Mouse (Mus musculus): ENCODE results near the gene Olfr1342. TPM values are rescaled to one million over a fixed set of nuclear protein-coding genes. Genes with fewer than 3 reads are reported as not detected.

Olfr1342 gene
- polyA plus RNA-seq (2014; fragmentation: Nextera tagmentation; extraction: Ambion mirVana): 0.08 and 0.09 TPM in 2 replicates

- Histone ChIP-seq H3K4me2 (ENCODE audit: low read depth, low read length, severe bottlenecking) (no peak within 1 kb of the TSS), H3K27me3 (ENCODE audit: control insufficient read depth, insufficient read depth, low read length) (no peaks in the 10 kb centered on the region), H3K9ac (ENCODE audit: low read length) (no peak within 1 kb of the TSS), H3K36me3 (ENCODE audit: control insufficient read depth, insufficient read depth, low read length) (no peaks in the 10 kb centered on the region), H3K9me3 (ENCODE audit: control insufficient read depth, low read length) (no peaks in the 10 kb centered on the region), H3K27ac (ENCODE audit: low read depth, low read length) (no peak within 1 kb of the TSS), H3K4me1 (replicated peaks; ENCODE audit: control insufficient read depth, insufficient read depth, low read length) (no peaks in the 10 kb centered on the region), H3K4me3 (ENCODE audit: low read depth, low read length) (no peak within 1 kb of the TSS)
- DNase-seq (ENCODE audit: low spot score) (no peak), ATAC-seq (replicated peaks; ENCODE audit: low FRiP score) (no peak)
- WGBS: 58% methylated on average over 12 of the region's 12 CpGs
Measured at GRCm38 (mm10) chr4:118692412-118692973, at the start of gene Olfr1342. Olfr1342 (minus strand) TSS chr4:118692756.

- no peak for ATAC-seq (replicated peaks; ENCODE audit: low FRiP score)
- H3K4me2 ChIP-seq (ENCODE audit: low read depth, low read length, severe bottlenecking): 0 out of 2 replicates have a peak overlapping the region, but pooled peaks have one; percentile 24
- no peak overlapping the region for H3K27ac ChIP-seq (ENCODE audit: low read depth, low read length)
Measured at GRCm38 (mm10) chr4:118741881-118742280, 49.3 kb upstream of the Olfr1342 start.

GRCm38 (mm10) chr4:118740988-118741698, 48.6 kb upstream of the Olfr1342 start:
- no peak for DNase-seq (ENCODE audit: low spot score)
- Histone ChIP-seq H3K4me1 (replicated peaks; ENCODE audit: control insufficient read depth, insufficient read depth, low read length) (no peaks in the 10 kb centered on the region), H3K27me3 (ENCODE audit: control insufficient read depth, insufficient read depth, low read length) (peaks cover 4% of the 10 kb centered on the region; the same call in 1 of the 2 replicates), H3K27ac (ENCODE audit: low read depth, low read length) (no peak overlapping the region), H3K9me3 (ENCODE audit: control insufficient read depth, low read length) (no peaks in the 10 kb centered on the region), H3K9ac (ENCODE audit: low read length) (no peak overlapping the region), H3K4me3 (ENCODE audit: low read depth, low read length) (no peak overlapping the region), H3K4me2 (ENCODE audit: low read depth, low read length, severe bottlenecking) (no peak overlapping the region), H3K36me3 (ENCODE audit: control insufficient read depth, insufficient read depth, low read length) (no peaks in the 10 kb centered on the region)
- ATAC-seq (replicated peaks; ENCODE audit: low FRiP score): no peak
- 4% methylated on average over 11 of the region's 11 CpGs for WGBS

More at GRCm38 (mm10) chr4:118741881-118742280, 49.3 kb upstream of the Olfr1342 start:
- 3% methylated on average over 16 of the region's 16 CpGs for whole genome bisulfite sequencing
- Histone ChIP-seq H3K4me1 (replicated peaks; ENCODE audit: control insufficient read depth, insufficient read depth, low read length) (no peaks in the 10 kb centered on the region), H3K4me3 (ENCODE audit: low read depth, low read length) (no peak overlapping the region), H3K9ac (ENCODE audit: low read length) (no peak overlapping the region), H3K9me3 (ENCODE audit: control insufficient read depth, low read length) (no peaks in the 10 kb centered on the region), H3K36me3 (ENCODE audit: control insufficient read depth, insufficient read depth, low read length) (no peaks in the 10 kb centered on the region), H3K27me3 (ENCODE audit: control insufficient read depth, insufficient read depth, low read length) (peaks cover 4% of the 10 kb centered on the region; the same call in 1 of the 2 replicates)
- no peak for DNase-seq (ENCODE audit: low spot score)

- Histone ChIP-seq H3K27ac (ENCODE audit: low read depth, low read length) (no peak overlapping the region), H3K36me3 (ENCODE audit: control insufficient read depth, insufficient read depth, low read length) (no peaks in the 10 kb centered on the region), H3K9ac (ENCODE audit: low read length) (no peak overlapping the region), H3K9me3 (ENCODE audit: control insufficient read depth, low read length) (no peaks in the 10 kb centered on the region), H3K4me2 (ENCODE audit: low read depth, low read length, severe bottlenecking) (no peak overlapping the region), H3K4me1 (replicated peaks; ENCODE audit: control insufficient read depth, insufficient read depth, low read length) (no peaks in the 10 kb centered on the region), H3K4me3 (ENCODE audit: low read depth, low read length) (no peak overlapping the region), H3K27me3 (ENCODE audit: control insufficient read depth, insufficient read depth, low read length) (peaks cover 4% of the 10 kb centered on the region; the same call in 1 of the 2 replicates)
- WGBS: 60% methylated on average over 3 of the region's 3 CpGs
- no peak for DNase-seq (ENCODE audit: low spot score)
- no peak for ATAC-seq (replicated peaks; ENCODE audit: low FRiP score)
Measured at GRCm38 (mm10) chr4:118739574-118739973, 47.0 kb upstream of the Olfr1342 start.

GRCm38 (mm10) chr4:118731875-118732274, 39.3 kb upstream of the Olfr1342 start, which contains the start of gene Olfr1339:
Olfr1339 (plus strand) TSS chr4:118732175.
- Histone ChIP-seq H3K9me3 (ENCODE audit: control insufficient read depth, low read length) (no peaks in the 10 kb centered on the region), H3K27ac (ENCODE audit: low read depth, low read length) (no peak within 1 kb of the TSS), H3K4me1 (replicated peaks; ENCODE audit: control insufficient read depth, insufficient read depth, low read length) (no peaks in the 10 kb centered on the region), H3K27me3 (ENCODE audit: control insufficient read depth, insufficient read depth, low read length) (no peaks in the 10 kb centered on the region), H3K36me3 (ENCODE audit: control insufficient read depth, insufficient read depth, low read length) (no peaks in the 10 kb centered on the region), H3K4me2 (ENCODE audit: low read depth, low read length, severe bottlenecking) (no peak within 1 kb of the TSS), H3K4me3 (ENCODE audit: low read depth, low read length) (no peak within 1 kb of the TSS), H3K9ac (ENCODE audit: low read length) (no peak within 1 kb of the TSS)
- WGBS: 91% methylated on average over 1 of the region's 1 CpGs
- ATAC-seq (replicated peaks; ENCODE audit: low FRiP score) (no peak), DNase-seq (ENCODE audit: low spot score) (no peak)

DNA sequence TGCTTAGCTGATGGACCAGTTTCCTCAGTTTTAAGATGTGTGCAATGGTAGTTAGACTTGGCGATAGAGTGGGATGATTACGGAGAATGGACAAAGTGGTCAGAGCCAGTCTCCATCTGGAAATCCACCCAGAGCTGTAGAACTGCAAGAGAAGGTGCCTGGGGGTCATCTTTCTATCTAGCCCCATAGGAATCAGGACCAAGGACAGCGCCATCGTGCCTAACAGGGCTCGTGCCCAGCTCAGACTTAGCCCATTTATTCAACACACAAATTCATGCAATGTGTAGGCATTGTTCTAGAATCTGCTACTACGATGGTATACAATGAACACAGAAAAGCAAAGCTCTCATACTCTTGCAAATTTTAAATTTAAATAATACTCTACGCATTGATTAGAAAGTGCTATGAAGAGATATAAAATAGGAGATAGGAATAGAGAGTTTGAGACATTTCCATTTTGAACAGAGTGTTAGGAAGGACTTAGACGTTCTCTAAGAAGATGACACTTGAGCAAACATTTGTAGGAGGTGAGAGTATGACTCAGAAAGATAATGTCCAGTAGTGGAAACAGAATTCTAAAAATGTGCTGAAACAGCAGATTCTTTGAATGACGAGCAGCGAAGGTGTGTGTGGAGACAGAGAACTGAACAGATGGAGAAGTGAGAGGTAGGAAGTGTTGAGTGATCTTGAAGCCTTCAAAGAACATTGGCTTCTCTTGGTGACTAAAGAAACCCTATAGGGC, 29.4 kb upstream of the Olfr1342 start:
- peak; percentile 61 for DNase-seq (ENCODE audit: low spot score)
- no peak overlapping the region for H3K4me3 ChIP-seq (ENCODE audit: low read depth, low read length)
- H3K36me3 ChIP-seq (ENCODE audit: control insufficient read depth, insufficient read depth, low read length): no peaks in the 10 kb centered on the region
- H3K9me3 ChIP-seq (ENCODE audit: control insufficient read depth, low read length): no peaks in the 10 kb centered on the region
- no peaks in the 10 kb centered on the region for H3K27me3 ChIP-seq (ENCODE audit: control insufficient read depth, insufficient read depth, low read length)
- H3K4me2 ChIP-seq (ENCODE audit: low read depth, low read length, severe bottlenecking): no peak overlapping the region
- no peaks in the 10 kb centered on the region for H3K4me1 ChIP-seq (replicated peaks; ENCODE audit: control insufficient read depth, insufficient read depth, low read length)
- ATAC-seq (replicated peaks; ENCODE audit: low FRiP score): no peak
- no peak overlapping the region for H3K27ac ChIP-seq (ENCODE audit: low read depth, low read length)
- H3K9ac ChIP-seq (ENCODE audit: low read length): no peak overlapping the region
- 55% methylated on average over 10 of the region's 10 CpGs for WGBS

DNA sequence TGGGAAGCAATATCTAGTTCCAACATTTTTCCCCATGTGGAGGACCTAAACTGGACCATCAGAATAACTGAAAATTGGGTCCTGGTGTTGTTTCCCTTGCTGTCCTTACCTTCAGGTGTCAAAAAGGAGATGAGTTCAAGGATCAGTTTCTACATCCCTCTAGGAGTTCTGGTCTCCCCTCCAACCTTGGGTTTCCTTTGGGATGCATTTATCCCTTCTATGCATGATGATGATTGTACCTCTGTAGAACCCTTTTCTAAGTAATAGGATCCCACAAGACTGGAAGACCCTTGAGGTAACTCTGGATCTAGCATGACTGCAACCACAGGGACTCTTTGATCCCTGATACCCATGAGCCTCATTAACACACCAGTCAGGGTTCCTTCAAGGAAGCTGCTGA, 27.3 kb upstream of the Olfr1342 start, which contains the start of gene Olfr1340:
Olfr1340 (plus strand) TSS at position 301 of the 400 bp plus-strand sequence.
- Histone ChIP-seq H3K9me3 (ENCODE audit: control insufficient read depth, low read length) (no peaks in the 10 kb centered on the region), H3K27me3 (ENCODE audit: control insufficient read depth, insufficient read depth, low read length) (no peaks in the 10 kb centered on the region), H3K9ac (ENCODE audit: low read length) (no peak within 1 kb of the TSS), H3K27ac (ENCODE audit: low read depth, low read length) (no peak within 1 kb of the TSS), H3K4me3 (ENCODE audit: low read depth, low read length) (no peak within 1 kb of the TSS), H3K4me1 (replicated peaks; ENCODE audit: control insufficient read depth, insufficient read depth, low read length) (no peaks in the 10 kb centered on the region), H3K36me3 (ENCODE audit: control insufficient read depth, insufficient read depth, low read length) (no peaks in the 10 kb centered on the region), H3K4me2 (ENCODE audit: low read depth, low read length, severe bottlenecking) (no peak within 1 kb of the TSS)
- ATAC-seq (replicated peaks; ENCODE audit: low FRiP score) (no peak), DNase-seq (ENCODE audit: low spot score) (no peak)

DNA sequence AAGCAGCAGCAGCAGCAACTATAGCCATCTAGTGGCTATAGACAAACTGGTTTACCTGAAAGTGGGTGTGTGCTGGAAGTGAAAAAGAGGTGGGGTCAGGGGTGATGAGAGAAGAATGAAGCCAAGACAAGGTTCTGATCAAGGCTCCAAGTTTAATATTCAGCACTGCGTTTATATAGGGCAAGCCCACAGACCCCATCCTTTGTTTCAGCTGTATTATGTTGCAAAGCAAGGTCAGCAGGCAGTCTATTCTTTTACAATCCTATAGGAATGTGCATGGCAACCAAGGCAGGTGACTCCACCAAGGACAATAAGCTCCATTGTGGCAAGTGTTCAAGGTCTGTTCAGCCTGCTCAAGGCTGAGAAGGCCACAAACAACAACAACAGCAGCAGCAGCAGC, 19.1 kb upstream of the Olfr1342 start:
- no peak overlapping the region for H3K9ac ChIP-seq (ENCODE audit: low read length)
- no peaks in the 10 kb centered on the region for H3K27me3 ChIP-seq (ENCODE audit: control insufficient read depth, insufficient read depth, low read length)
- ATAC-seq (replicated peaks; ENCODE audit: low FRiP score): no peak
- no peak overlapping the region for H3K27ac ChIP-seq (ENCODE audit: low read depth, low read length)
- no peaks in the 10 kb centered on the region for H3K36me3 ChIP-seq (ENCODE audit: control insufficient read depth, insufficient read depth, low read length)
- H3K4me1 ChIP-seq (replicated peaks; ENCODE audit: control insufficient read depth, insufficient read depth, low read length): no peaks in the 10 kb centered on the region
- H3K4me2 ChIP-seq (ENCODE audit: low read depth, low read length, severe bottlenecking): no peak overlapping the region
- no peaks in the 10 kb centered on the region for H3K9me3 ChIP-seq (ENCODE audit: control insufficient read depth, low read length)
- WGBS: 12% methylated on average over 1 of the region's 1 CpGs
- H3K4me3 ChIP-seq (ENCODE audit: low read depth, low read length): no peak overlapping the region
- no peak for DNase-seq (ENCODE audit: low spot score)

Data from forebrain, embryonic 11.5 days (tissue).